Mouse (Mus musculus): ENCODE measurements at regions not wholly inside any gene's neighbourhood (a gene's known extent, or its start where the extent isn't known, plus 50 kb on each side); places are given as distances from the start of the nearest gene placed in this dataset.

GRCm38 (mm10) chr14:111971857-111972256 lies 297.0 kb downstream of the Slitrk5 start:
- no peaks in the 10 kb centered on the region for H3K36me3 ChIP-seq (ENCODE audit: control insufficient read depth, insufficient read depth)
- no peak overlapping the region for H3K4me3 ChIP-seq (replicated peaks; ENCODE audit: low read length)
- no peaks in the 10 kb centered on the region for H3K4me1 ChIP-seq (replicated peaks; ENCODE audit: control insufficient read depth, insufficient read depth, low read length)
- WGBS: 37% methylated on average over 3 of the region's 3 CpGs
- no peaks in the 10 kb centered on the region for H3K9me3 ChIP-seq (ENCODE audit: control insufficient read depth, low read length)
- H3K9ac ChIP-seq (replicated peaks; ENCODE audit: low read depth, low read length): no peak overlapping the region
- H3K27me3 ChIP-seq (replicated peaks; ENCODE audit: control insufficient read depth, insufficient read depth, low read length): no peaks in the 10 kb centered on the region
- H3K27ac ChIP-seq (ENCODE audit: low read length): no peak overlapping the region
- no peak overlapping the region for H3K4me2 ChIP-seq (ENCODE audit: low read length)
- no peak for ATAC-seq

- WGBS: 46% methylated on average over 5 of the region's 5 CpGs
- Histone ChIP-seq H3K36me3 (ENCODE audit: control insufficient read depth, insufficient read depth) (no peaks in the 10 kb centered on the region), H3K27me3 (replicated peaks; ENCODE audit: control insufficient read depth, insufficient read depth, low read length) (no peaks in the 10 kb centered on the region)
Observed at GRCm38 (mm10) chr14:111995809-111996458, 321.0 kb downstream of the Slitrk5 start.

GRCm38 (mm10) chr14:112002146-112002545 lies 327.2 kb downstream of the Slitrk5 start:
- no peak overlapping the region for H3K27ac ChIP-seq (ENCODE audit: low read length)
- no peak overlapping the region for H3K4me3 ChIP-seq (replicated peaks; ENCODE audit: low read length)
- 80% methylated on average over 2 of the region's 2 CpGs for WGBS
- no peak overlapping the region for H3K9ac ChIP-seq (replicated peaks; ENCODE audit: low read depth, low read length)
- no peaks in the 10 kb centered on the region for H3K9me3 ChIP-seq (ENCODE audit: control insufficient read depth, low read length)
- H3K4me2 ChIP-seq (ENCODE audit: low read length): no peak overlapping the region
- H3K4me1 ChIP-seq (replicated peaks; ENCODE audit: control insufficient read depth, insufficient read depth, low read length): no peaks in the 10 kb centered on the region
- H3K27me3 ChIP-seq (replicated peaks; ENCODE audit: control insufficient read depth, insufficient read depth, low read length): no peaks in the 10 kb centered on the region
- no peak for ATAC-seq
- H3K36me3 ChIP-seq (ENCODE audit: control insufficient read depth, insufficient read depth): no peaks in the 10 kb centered on the region

More at GRCm38 (mm10) chr14:111995809-111996458, 321.0 kb downstream of the Slitrk5 start:
- no peak overlapping the region for H3K4me3 ChIP-seq (replicated peaks; ENCODE audit: low read length)
- no peak overlapping the region for H3K9ac ChIP-seq (replicated peaks; ENCODE audit: low read depth, low read length)
- no peaks in the 10 kb centered on the region for H3K9me3 ChIP-seq (ENCODE audit: control insufficient read depth, low read length)
- peak; percentile 89 for ATAC-seq
- H3K4me2 ChIP-seq (ENCODE audit: low read length): no peak overlapping the region
- no peak overlapping the region for H3K27ac ChIP-seq (ENCODE audit: low read length)
- H3K4me1 ChIP-seq (replicated peaks; ENCODE audit: control insufficient read depth, insufficient read depth, low read length): no peaks in the 10 kb centered on the region

- WGBS: 63% methylated on average over 3 of the region's 3 CpGs
- ATAC-seq: peak; percentile 47; the same call in 1 of the 2 replicates
- no peak overlapping the region for H3K27ac ChIP-seq (ENCODE audit: low read length)
- H3K9me3 ChIP-seq (ENCODE audit: control insufficient read depth, low read length): no peaks in the 10 kb centered on the region
- no peaks in the 10 kb centered on the region for H3K4me1 ChIP-seq (replicated peaks; ENCODE audit: control insufficient read depth, insufficient read depth, low read length)
- no peaks in the 10 kb centered on the region for H3K27me3 ChIP-seq (replicated peaks; ENCODE audit: control insufficient read depth, insufficient read depth, low read length)
- no peaks in the 10 kb centered on the region for H3K36me3 ChIP-seq (ENCODE audit: control insufficient read depth, insufficient read depth)
- H3K4me3 ChIP-seq (replicated peaks; ENCODE audit: low read length): no peak overlapping the region
- H3K4me2 ChIP-seq (ENCODE audit: low read length): no peak overlapping the region
- H3K9ac ChIP-seq (replicated peaks; ENCODE audit: low read depth, low read length): no peak overlapping the region
Observed at GRCm38 (mm10) chr14:112002881-112003280, 328.0 kb downstream of the Slitrk5 start.

- Histone ChIP-seq H3K4me2 (ENCODE audit: low read length) (no peak overlapping the region), H3K9ac (replicated peaks; ENCODE audit: low read depth, low read length) (no peak overlapping the region), H3K4me1 (replicated peaks; ENCODE audit: control insufficient read depth, insufficient read depth, low read length) (no peaks in the 10 kb centered on the region), H3K27me3 (replicated peaks; ENCODE audit: control insufficient read depth, insufficient read depth, low read length) (no peaks in the 10 kb centered on the region), H3K27ac (ENCODE audit: low read length) (no peak overlapping the region), H3K9me3 (ENCODE audit: control insufficient read depth, low read length) (no peaks in the 10 kb centered on the region), H3K4me3 (replicated peaks; ENCODE audit: low read length) (no peak overlapping the region), H3K36me3 (ENCODE audit: control insufficient read depth, insufficient read depth) (no peaks in the 10 kb centered on the region)
- ATAC-seq: no peak
- 76% methylated on average over 3 of the region's 3 CpGs for WGBS
Observed at GRCm38 (mm10) chr14:112008651-112009050, 333.8 kb downstream of the Slitrk5 start.

- no peak overlapping the region for H3K4me3 ChIP-seq (replicated peaks; ENCODE audit: low read length)
- 71% methylated on average over 3 of the region's 3 CpGs for WGBS
- no peak overlapping the region for H3K9ac ChIP-seq (replicated peaks; ENCODE audit: low read depth, low read length)
- no peaks in the 10 kb centered on the region for H3K27me3 ChIP-seq (replicated peaks; ENCODE audit: control insufficient read depth, insufficient read depth, low read length)
- no peaks in the 10 kb centered on the region for H3K9me3 ChIP-seq (ENCODE audit: control insufficient read depth, low read length)
- H3K4me2 ChIP-seq (ENCODE audit: low read length): no peak overlapping the region
- H3K27ac ChIP-seq (ENCODE audit: low read length): no peak overlapping the region
- H3K36me3 ChIP-seq (ENCODE audit: control insufficient read depth, insufficient read depth): no peaks in the 10 kb centered on the region
- no peaks in the 10 kb centered on the region for H3K4me1 ChIP-seq (replicated peaks; ENCODE audit: control insufficient read depth, insufficient read depth, low read length)
- ATAC-seq: no peak
Observed at GRCm38 (mm10) chr14:112029331-112029730, 354.4 kb downstream of the Slitrk5 start.

- Histone ChIP-seq H3K4me1 (replicated peaks; ENCODE audit: control insufficient read depth, insufficient read depth, low read length) (no peaks in the 10 kb centered on the region), H3K27me3 (replicated peaks; ENCODE audit: control insufficient read depth, insufficient read depth, low read length) (no peaks in the 10 kb centered on the region), H3K36me3 (ENCODE audit: control insufficient read depth, insufficient read depth) (no peaks in the 10 kb centered on the region), H3K4me2 (ENCODE audit: low read length) (no peak overlapping the region), H3K9ac (replicated peaks; ENCODE audit: low read depth, low read length) (no peak overlapping the region), H3K4me3 (replicated peaks; ENCODE audit: low read length) (no peak overlapping the region), H3K27ac (ENCODE audit: low read length) (no peak overlapping the region), H3K9me3 (ENCODE audit: control insufficient read depth, low read length) (no peaks in the 10 kb centered on the region)
- WGBS: 96% methylated on average over 1 of the region's 1 CpGs
- no peak for ATAC-seq
Observed at GRCm38 (mm10) chr14:112075071-112075470, 400.2 kb downstream of the Slitrk5 start.

All from forebrain, embryonic 16.5 days (tissue).